Mouse (Mus musculus): ENCODE results near the gene Ankrd11.

DNA sequence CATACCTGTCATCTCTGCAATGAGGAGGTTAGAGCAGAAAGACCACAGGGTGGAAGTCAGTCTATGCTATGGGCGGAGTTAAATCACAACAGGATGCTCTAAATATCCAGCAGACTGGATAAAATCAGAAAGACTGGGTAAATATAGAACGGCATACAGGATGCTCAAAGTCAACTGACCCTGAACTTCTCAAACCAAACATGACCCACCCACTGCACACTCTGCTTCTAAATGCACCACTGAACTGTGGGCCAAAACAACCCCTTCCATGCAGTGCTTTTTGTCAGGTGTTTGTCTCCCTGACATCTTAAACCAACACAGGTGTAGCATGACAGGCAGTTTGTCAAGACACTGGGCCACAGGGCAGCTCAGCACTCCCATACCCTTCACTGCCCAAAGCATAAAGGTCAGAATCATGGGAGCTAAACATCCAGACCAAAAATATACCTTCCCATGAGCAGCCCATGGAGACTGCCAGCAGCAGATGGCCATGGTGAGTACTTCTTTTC is 104.5 kb downstream of the Ankrd11 start:
- TF ChIP-seq CTCF (IDR thresholded peaks at IDR 0.05; ENCODE audit: low read depth) (no peak), EP300 (IDR thresholded peaks at IDR 0.05; ENCODE audit: low read depth) (no peak)

Data from heart, postnatal 0 days (tissue).